Mouse (Mus musculus) MEL (cell line): ENCODE results near the gene Iqschfp.

ENCODE experiments used
- CTCF ChIP-seq, 3 experiments: IDR thresholded peaks in 2 of 3; conservative IDR thresholded peaks in 1 of 3; 2 replicates each; pipeline ENCODE4 v1.5.1; 2011 to 2012; ENCODE audit warnings: low read length in 3 of 3, low read depth in 2 of 3, mild to moderate bottlenecking in 2 of 3, improper control_type of control experiment in 1 of 3, inconsistent platforms in 1 of 3, mixed read lengths in 1 of 3, moderate library complexity in 1 of 3; ENCODE audit not compliant: control insufficient read depth in 1 of 3, insufficient read depth in 1 of 3, poor library complexity in 1 of 3, severe bottlenecking in 1 of 3
- MAX ChIP-seq: IDR thresholded peaks from 2 replicates; pipeline ENCODE4 v1.6.1; 2011; ENCODE audit warnings: low read length, improper control_type of control experiment
- MXI1 ChIP-seq: IDR thresholded peaks from 2 replicates; pipeline ENCODE4 v1.6.1; 2011; ENCODE audit warnings: mild to moderate bottlenecking, low read depth, low read length, improper control_type of control experiment
- TCF12 ChIP-seq: IDR thresholded peaks from 2 replicates; pipeline ENCODE4 v1.6.1; 2014; ENCODE audit warnings: low read depth, mild to moderate bottlenecking, inconsistent platforms, low read length, improper control_type of control experiment, moderate library complexity

DNA sequence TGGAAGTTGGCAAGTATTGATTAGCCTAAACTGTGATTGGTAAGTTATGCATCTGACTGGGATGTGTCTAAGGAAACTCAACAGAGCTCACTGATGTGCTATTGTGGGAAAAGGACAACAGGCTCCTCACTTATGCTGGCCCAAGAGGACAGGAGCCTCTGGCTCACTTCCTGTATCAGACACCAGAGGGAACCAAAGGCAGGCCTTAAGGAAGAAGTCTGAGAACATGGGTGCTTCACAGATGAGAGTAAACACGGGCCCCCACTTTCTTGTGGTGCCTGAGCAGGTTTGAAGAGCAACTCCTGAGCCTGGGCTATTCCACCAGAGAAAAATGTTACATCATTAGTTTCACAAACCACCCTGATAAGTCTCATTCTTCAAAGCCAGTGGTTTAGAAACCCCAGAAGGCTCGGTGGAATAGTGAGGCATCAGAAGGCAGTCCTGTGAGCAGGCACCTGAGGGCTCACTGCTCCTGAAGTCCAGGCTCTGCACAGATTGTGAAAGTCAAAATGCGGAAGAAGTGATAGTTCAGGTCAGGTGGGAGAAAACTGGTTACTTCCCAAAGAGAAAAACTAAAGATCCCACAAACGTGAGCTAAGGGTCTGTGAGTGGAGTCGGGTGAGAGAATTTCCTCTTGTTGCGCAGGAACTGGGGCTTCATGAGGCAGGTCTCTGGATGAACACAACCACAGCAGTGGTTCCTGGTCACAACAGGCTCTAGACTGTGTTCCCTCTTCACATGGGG is 754.5 kb downstream of the Iqschfp start:
- TF ChIP-seq CTCF (IDR thresholded peaks at IDR 0.05 in 2 of 3, conservative IDR thresholded peaks at IDR 0.05 in 1 of 3; ENCODE audit: control insufficient read depth in 1 of 3, insufficient read depth in 1 of 3, low read depth in 2 of 3, low read length in 3 of 3, poor library complexity in 1 of 3, severe bottlenecking in 1 of 3) (peak in 2 of 3 experiments; percentile 14 to 29; a peak in 2 of 6 replicates), MAX (no peak), TCF12 (no peak), MXI1 (no peak)
